In the genomic region with DNA sequence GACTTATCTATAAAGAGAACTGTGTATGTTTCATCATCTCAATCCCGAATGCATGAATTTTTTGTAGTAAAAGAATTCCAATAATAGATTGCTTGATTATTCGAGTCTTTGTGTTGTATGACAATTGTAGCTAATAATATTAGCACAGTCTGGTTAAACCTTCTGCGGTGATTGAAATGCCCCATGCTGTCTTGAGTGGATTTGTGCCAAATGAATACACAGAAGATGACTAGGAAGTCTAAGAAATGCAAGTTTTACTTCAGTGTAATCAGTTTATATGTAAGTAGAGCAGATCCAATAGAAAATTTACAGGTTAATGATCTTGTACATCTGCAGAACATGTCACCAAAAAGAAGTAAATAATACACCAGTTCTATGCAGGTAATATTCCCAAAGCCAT, we compare ENCODE assay signal across 11 mouse cellular contexts.
"Had no signal": no experiment of that assay in that cellular context is flagged by ENCODE, and none has a peak within 500 bp of the region (broad histone marks: within the 10 kb centered on the region; RNA-seq: fewer than 3 reads in every experiment).

No protein-coding gene starts in this region.

- ATAC-seq: liver, embryonic 12.5 days; midbrain, embryonic 13.5 days had no signal

- DNase-seq: kidney, postnatal 10 days; kidney, postnatal 36 days; layer of hippocampus, postnatal 36 days; liver; lung, adult 18-20 months; lung, postnatal 10 days; lung, postnatal 36 days; thymus, adult 18-20 months; thymus, postnatal 36 days had no signal
